Mouse (Mus musculus) liver, embryonic 14.5 days (tissue): ENCODE data around the gene Gm10803. TPM values are rescaled to one million over a fixed set of nuclear protein-coding genes. Genes with fewer than 3 reads are reported as not detected.

Experiments
- ATAC-seq: fragments of 200-750 bp; cut with Nextera tagmentation; 2 replicates; pipeline ENCODE4 v1.8.0; 2017; ENCODE audit warnings: moderate number of reproducible peaks, mild to moderate bottlenecking, moderate library complexity; ENCODE audit not compliant: insufficient read depth
- DNase-seq, 3 experiments: peaks; one replicate each; pipeline ENCODE4 v3.0.0-alpha.2; 2012 to 2013; ENCODE audit warnings: low read depth in 3 of 3, low spot score in 3 of 3
- H3K27ac ChIP-seq: fragments of 300-500 bp; sonication (generic); 2 replicates; pipeline ENCODE4 v1.5.1; 2014; ENCODE audit warnings: moderate library complexity, mild to moderate bottlenecking, control low read depth, inconsistent platforms
- H3K27me3 ChIP-seq: fragments of 300-500 bp; sonication (generic); 2 replicates; pipeline ENCODE4 v1.6.1; 2014; ENCODE audit warnings: mild to moderate bottlenecking, low read length, moderate library complexity; ENCODE audit not compliant: control insufficient read depth, insufficient read depth
- H3K36me3 ChIP-seq: fragments of 300-500 bp; sonication (generic); replicated peaks from 2 replicates; pipeline ENCODE4 v1.6.1; 2014; ENCODE audit warnings: low read depth; ENCODE audit not compliant: control insufficient read depth, insufficient read depth
- H3K4me1 ChIP-seq, 2 experiments: fragments of 200-500 bp in 1 of 2; fragments of 300-500 bp in 1 of 2; sonication (generic) in 1 of 2; replicated peaks; 2 replicates each; pipeline ENCODE4 v1.6.1; 2012 to 2014; ENCODE audit warnings: antibody characterized with exemption in 1 of 2, inconsistent platforms in 1 of 2, low read length in 1 of 2; ENCODE audit not compliant: control insufficient read depth in 2 of 2, insufficient read depth in 2 of 2
- H3K4me2 ChIP-seq: fragments of 300-500 bp; sonication (generic); 2 replicates; pipeline ENCODE4 v1.6.1; 2014; ENCODE audit warnings: low read depth, mild to moderate bottlenecking, control low read depth, moderate library complexity
- H3K4me3 ChIP-seq, 2 experiments: fragments of 200-500 bp in 1 of 2; fragments of 300-500 bp in 1 of 2; sonication (generic) in 1 of 2; 2 replicates each; pipeline ENCODE4 v1.5.1; 2012 to 2014; ENCODE audit warnings: low read depth in 2 of 2, low read length in 2 of 2, mild to moderate bottlenecking in 2 of 2, control low read depth in 1 of 2, inconsistent platforms in 1 of 2, moderate library complexity in 1 of 2; ENCODE audit not compliant: insufficient read depth in 1 of 2
- H3K9ac ChIP-seq: fragments of 300-500 bp; sonication (generic); replicated peaks from 2 replicates; pipeline ENCODE4 v1.6.1; 2014; ENCODE audit warnings: mild to moderate bottlenecking, control low read depth, moderate library complexity
- H3K9me3 ChIP-seq: fragments of 300-500 bp; sonication (generic); 2 replicates; pipeline ENCODE4 v1.6.1; 2016; ENCODE audit warnings: low read length, mixed read lengths; ENCODE audit not compliant: control insufficient read depth
- CTCF ChIP-seq: IDR thresholded peaks from 2 replicates; pipeline ENCODE4 v1.5.1; 2016; ENCODE audit warnings: antibody characterized with exemption, low read depth, control low read depth
- EP300 ChIP-seq: IDR thresholded peaks from 2 replicates; pipeline ENCODE4 v1.6.1; 2016; ENCODE audit warnings: antibody characterized with exemption, low read depth
- WGBS: fragments of 180-500 bp; shearing (Covaris S2); extraction: QIAGEN DNeasy Blood & Tissue Kit; methylation state at CpG from one replicate; pipeline ENCODE4 v1.1.7; 2014; ENCODE audit not compliant: insufficient replicate concordance; 5-methylcytosine and 5-hydroxymethylcytosine counted together
- polyA plus RNA-seq, 2 experiments: library from polyadenylated mRNA; depleted of rRNA in 1 of 2; stranded (reverse) in 1 of 2; unstranded in 1 of 2; fragments of >200 nt; fragmentation: Nextera tagmentation in 1 of 2; extraction: Ambion mirVana in 1 of 2; gene quantifications; 2 replicates each; pipeline versions ENCODE4 v1.2.1 to v1.2.3; 2012 to 2014

Gene Gm10803
- polyA plus RNA-seq, 2 experiments = not detected

- no peaks in the 10 kb centered on the region for H3K4me1 ChIP-seq
- H3K27ac ChIP-seq = no peak overlapping the region
- no peaks in the 10 kb centered on the region for H3K27me3 ChIP-seq
- 54% methylated on average over 6 of the region's 6 CpGs for WGBS
- no peaks in the 10 kb centered on the region for H3K36me3 ChIP-seq
- H3K4me2 ChIP-seq = no peak overlapping the region
- H3K9me3 ChIP-seq = no peaks in the 10 kb centered on the region
- no peak overlapping the region for H3K9ac ChIP-seq
- ATAC-seq = no peak
- H3K4me3 ChIP-seq = no peak overlapping the region
- no peak for TF ChIP-seq CTCF
- no peak for TF ChIP-seq EP300
- DNase-seq = no peak
Measured at GRCm38 (mm10) chr2:93604601-93605285, 44.4 kb downstream of the Gm10803 start.

DNA sequence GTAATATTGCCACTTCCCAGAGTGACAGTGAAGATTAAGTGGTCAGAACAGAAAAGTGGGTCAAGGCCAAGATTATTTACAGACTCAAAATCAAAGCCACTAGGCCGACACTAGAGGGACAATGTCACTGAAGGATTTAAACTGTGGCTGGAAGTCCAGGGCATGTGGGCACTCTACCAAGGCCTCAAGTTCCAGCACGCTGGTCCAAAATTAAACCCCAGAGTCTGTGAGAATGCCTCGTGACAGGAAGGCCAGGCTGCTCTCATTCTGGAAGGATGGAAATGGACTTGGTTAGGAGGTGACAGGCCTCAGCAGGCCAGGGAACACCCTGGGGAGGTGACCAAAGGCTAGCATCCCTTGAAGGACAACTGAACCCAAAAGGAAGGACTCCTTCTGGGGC lies 48.4 kb downstream of the Gm10803 start:
- DNase-seq (no peak), ATAC-seq (no peak)
- H3K4me3 ChIP-seq = no peak overlapping the region
- H3K4me1 ChIP-seq = no peaks in the 10 kb centered on the region
- H3K9ac ChIP-seq = no peak overlapping the region
- H3K27me3 ChIP-seq = no peaks in the 10 kb centered on the region
- WGBS = 50% methylated on average over 3 of the region's 3 CpGs
- H3K36me3 ChIP-seq = no peaks in the 10 kb centered on the region
- H3K9me3 ChIP-seq = no peaks in the 10 kb centered on the region
- no peak overlapping the region for H3K27ac ChIP-seq
- H3K4me2 ChIP-seq = no peak overlapping the region
- TF ChIP-seq CTCF (no peak), EP300 (no peak)

- no peak for TF ChIP-seq EP300
- no peak for TF ChIP-seq CTCF
- H3K4me3 ChIP-seq = no peak overlapping the region
- H3K4me1 ChIP-seq = no peaks in the 10 kb centered on the region
- ATAC-seq (no peak), DNase-seq (no peak)
- H3K9ac ChIP-seq = no peak overlapping the region
- H3K27ac ChIP-seq = no peak overlapping the region
- H3K36me3 ChIP-seq = no peaks in the 10 kb centered on the region
- no peak overlapping the region for H3K4me2 ChIP-seq
- no peaks in the 10 kb centered on the region for H3K27me3 ChIP-seq
- WGBS = 53% methylated on average over 7 of the region's 7 CpGs
- H3K9me3 ChIP-seq = no peaks in the 10 kb centered on the region
Measured at GRCm38 (mm10) chr2:93613020-93613419, 52.7 kb downstream of the Gm10803 start.

Other genes with a start within 250 kb of the Gm10803 start
- gene Tspan18, start 226.1 kb upstream of the Gm10803 start, polyA plus RNA-seq (2012; rRNA removed) = 2.2 and 2.5 TPM in 2 replicates
- gene Tspan18, start 226.1 kb upstream of the Gm10803 start, polyA plus RNA-seq (2014; fragmentation: Nextera tagmentation; extraction: Ambion mirVana) = 2.3 and 3.9 TPM in 2 replicates
- 61.6 and 72.2 TPM in 2 replicates for gene Cd82, start 97.4 kb upstream of the Gm10803 start, polyA plus RNA-seq (2012; rRNA removed)
- gene Cd82, start 97.4 kb upstream of the Gm10803 start, polyA plus RNA-seq (2014; fragmentation: Nextera tagmentation; extraction: Ambion mirVana) = 58.6 and 63.1 TPM in 2 replicates
- 0.02 and 0.03 TPM in 2 replicates for gene Alx4, start 81.8 kb downstream of the Gm10803 start, polyA plus RNA-seq (2012; rRNA removed)
- not detected in 2 replicates for gene Alx4, start 81.8 kb downstream of the Gm10803 start, polyA plus RNA-seq (2014; fragmentation: Nextera tagmentation; extraction: Ambion mirVana)